Mouse (Mus musculus): ENCODE results near the gene B9d1. TPM values are rescaled to one million over a fixed set of nuclear protein-coding genes. Genes with fewer than 3 reads are reported as not detected.

B9d1 gene
- polyA plus RNA-seq (2017; shearing (Covaris generic)): 1.8 TPM

DNA sequence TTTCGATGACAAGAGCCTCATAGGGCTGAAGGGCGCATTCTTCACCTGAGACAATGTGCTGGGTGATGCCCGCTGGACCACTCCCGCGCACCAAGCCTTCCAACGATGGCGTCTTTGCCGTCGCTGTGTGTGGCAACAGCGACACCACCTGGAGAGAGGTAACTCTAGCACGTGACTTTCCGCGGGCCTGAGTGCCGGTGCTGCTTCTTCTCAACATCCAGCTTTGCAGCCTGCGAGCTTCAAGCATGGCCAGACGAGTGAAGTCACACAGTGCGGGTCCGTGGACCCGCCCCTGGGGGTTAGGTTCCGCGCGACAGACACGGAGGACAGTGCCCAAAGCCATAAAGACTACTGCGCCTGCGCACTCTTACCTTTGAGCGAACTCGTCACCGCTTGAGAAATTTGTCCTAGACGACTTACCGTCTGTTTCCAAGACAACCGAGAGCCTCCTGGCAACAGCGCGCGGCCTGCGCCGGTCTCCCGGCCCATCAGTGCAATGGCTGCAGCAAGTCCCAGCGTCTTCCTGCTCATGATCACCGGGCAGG lies at the start of gene B9d1:
TSS of gene B9d1 (plus strand) at position 432 of the 545 bp plus-strand sequence.

DNA sequence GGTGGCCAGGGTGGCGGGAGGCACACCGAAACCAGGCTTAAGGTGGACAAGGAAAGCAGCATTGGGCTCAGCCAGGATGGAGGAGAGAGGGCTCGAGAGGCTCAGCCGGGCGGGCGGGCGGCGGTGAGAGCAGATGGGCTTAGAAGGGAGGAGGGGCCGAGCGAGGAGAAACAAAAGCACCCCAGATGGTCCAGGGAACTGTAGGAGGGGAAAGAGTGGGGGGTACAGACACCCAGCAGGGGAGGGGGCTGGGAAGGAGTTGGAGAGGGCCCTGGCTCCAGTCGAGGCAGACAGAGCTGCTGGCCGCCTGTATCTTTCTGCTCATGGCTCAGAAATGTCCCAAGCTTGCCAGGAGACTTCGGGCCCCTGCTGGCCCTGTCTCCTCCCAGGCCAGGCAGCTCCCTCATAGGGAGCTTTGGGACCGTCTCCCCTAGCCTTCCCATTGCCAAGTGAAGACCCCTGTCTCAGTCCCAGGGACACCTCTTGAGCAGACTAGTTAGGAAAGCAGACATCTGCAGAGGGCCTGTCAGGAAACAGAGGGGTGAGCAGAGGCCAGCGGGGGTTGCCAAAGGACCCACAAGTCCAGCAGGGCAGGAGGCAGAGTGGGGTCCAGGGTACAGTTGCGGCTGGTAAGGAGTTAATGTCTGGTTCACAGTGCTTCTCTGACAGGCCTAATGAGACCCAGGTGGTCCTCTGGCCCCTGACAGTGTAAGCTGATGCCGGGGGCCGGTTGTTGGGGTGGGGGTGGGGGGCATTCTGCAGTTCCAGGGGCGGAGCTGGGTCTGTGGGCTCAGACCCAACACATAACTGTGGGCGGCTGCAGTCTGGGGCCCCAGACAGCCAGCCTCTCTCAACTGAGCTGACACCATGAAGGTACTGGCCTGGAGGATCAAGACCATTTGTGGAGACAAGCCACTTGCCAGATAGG lies 20.1 kb upstream of the B9d1 start, which contains the start of gene Mfap4:
TSS of gene Mfap4 (plus strand) at position 819 of the 928 bp plus-strand sequence.

DNA sequence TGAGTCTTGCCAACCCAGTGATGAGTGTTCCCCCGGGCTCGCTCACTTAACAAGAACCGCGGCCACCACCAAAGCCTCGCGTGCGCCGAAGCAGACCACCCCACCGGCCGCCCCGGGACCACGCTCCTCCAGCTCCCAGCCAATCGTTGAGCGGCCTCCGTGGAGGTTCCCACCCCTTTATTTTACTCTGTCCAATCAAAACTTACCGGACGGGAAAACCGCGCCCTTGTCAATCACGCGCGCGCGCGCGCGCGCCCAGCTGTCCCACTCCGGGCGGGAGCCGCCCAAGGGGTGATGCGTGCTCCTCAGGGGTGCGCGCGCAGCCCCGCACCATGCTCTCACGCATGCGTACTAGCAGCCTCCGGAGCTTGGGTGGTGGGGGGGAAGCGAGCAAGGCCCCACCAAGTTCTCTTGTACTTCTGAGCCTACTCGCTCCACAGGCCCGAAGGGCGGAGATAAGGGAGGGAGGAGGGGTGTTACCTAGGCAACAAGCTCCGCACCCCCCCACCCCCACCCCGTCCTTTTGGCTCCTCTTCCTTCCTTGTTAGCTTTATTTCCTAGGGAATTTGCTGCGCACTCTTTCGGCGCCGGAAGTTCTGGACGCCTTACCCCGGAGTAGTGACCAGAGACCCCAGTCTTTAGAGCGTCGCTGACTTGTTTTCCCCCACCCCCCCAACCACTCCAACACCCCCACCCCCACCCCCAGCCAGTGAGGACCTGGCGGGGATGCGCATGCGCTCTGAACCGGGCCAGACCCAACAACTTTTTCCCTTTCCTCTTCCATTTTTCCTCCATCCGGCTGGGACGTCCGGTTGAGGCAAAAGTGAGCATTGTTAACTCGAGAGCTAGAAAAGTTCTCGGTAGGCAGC lies 10.6 kb upstream of the B9d1 start, which contains the start of gene Mapk7:
TSS of gene Mapk7 (minus strand) at position 278 of the 869 bp plus-strand sequence.

Other genes starting within 250 kb of the B9d1 start
- gene Aldh3a2, start 237.7 kb upstream of the B9d1 start, polyA plus RNA-seq (2017; shearing (Covaris generic)): 47.3 TPM
- gene Slc47a2, start 162.3 kb upstream of the B9d1 start, polyA plus RNA-seq (2017; shearing (Covaris generic)): not detected
- gene Slc47a1, start 126.8 kb upstream of the B9d1 start, polyA plus RNA-seq (2017; shearing (Covaris generic)): not detected
- not detected for gene Rnf112, start 51.0 kb upstream of the B9d1 start, polyA plus RNA-seq (2017; shearing (Covaris generic))
- not detected for gene Mfap4, start 19.7 kb upstream of the B9d1 start, polyA plus RNA-seq (2017; shearing (Covaris generic))
- gene Mapk7, start 10.7 kb upstream of the B9d1 start, polyA plus RNA-seq (2017; shearing (Covaris generic)): 31.4 TPM
- gene Epn2, start 74.5 kb downstream of the B9d1 start, polyA plus RNA-seq (2017; shearing (Covaris generic)): 0.60 TPM
- 313 TPM for gene Grap, start 148.1 kb downstream of the B9d1 start, polyA plus RNA-seq (2017; shearing (Covaris generic))
- 1.8 TPM for gene Fam83g, start 178.9 kb downstream of the B9d1 start, polyA plus RNA-seq (2017; shearing (Covaris generic))
- gene Slc5a10, start 215.7 kb downstream of the B9d1 start, polyA plus RNA-seq (2017; shearing (Covaris generic)): 0.25 TPM

Data from CD4-positive, CD25-positive, alpha-beta regulatory T cell (primary cell).